Comparison of ENCODE assay signal across 10 mouse cellular contexts in the genomic region with DNA sequence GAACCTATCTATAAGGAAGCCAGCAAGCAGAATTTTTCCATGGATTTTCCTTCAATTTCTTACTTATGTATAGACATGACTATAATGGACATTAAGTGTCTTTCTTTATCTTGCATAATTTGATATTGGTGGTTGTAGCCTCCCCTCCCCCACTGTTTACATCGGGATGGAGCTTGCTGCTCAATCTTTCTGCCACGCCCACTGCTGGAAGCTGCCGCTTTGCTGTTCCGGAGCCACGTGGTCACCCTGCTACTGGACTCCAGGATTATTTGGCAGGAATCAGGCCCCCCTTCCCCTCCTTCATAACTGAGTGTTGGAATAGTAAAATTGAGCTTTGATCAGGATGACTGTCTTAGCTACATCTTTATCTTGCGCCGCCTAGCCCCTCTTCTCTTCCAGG. TPM values are rescaled to one million over a fixed set of nuclear protein-coding genes. Genes with fewer than 3 reads are reported as not detected.
A peak's percentile ranks its signal among the peaks of the same experiment; 100 is the strongest.
DNase-seq lines count a peak whose midpoint lies in the region; TF ChIP-seq lines count a peak whose summit lies in the region.
"Had no signal": no experiment of that assay in that cellular context is flagged by ENCODE, and none has a peak within 500 bp of the region (broad histone marks: within the 10 kb centered on the region; RNA-seq: fewer than 3 reads in every experiment).

No protein-coding gene starts in this region.

- WGBS in lung, adult 2 months = 21% methylated on average over 7 of the region's 7 CpGs

- TF ChIP-seq CTCF in lung, adult 2 months (IDR thresholded peaks at IDR 0.05; ENCODE audit: insufficient read depth, low read length) = no peak

- no peak for TF ChIP-seq POLR2A in lung, adult 2 months (IDR thresholded peaks at IDR 0.05; ENCODE audit: borderline replicate concordance, extremely low read depth, low read depth, low read length)

- peaks cover 4% of the 10 kb centered on the region; the same call in 1 of the 2 replicates for H3K4me1 ChIP-seq in lung, adult 2 months (ENCODE audit: control insufficient read depth, insufficient read depth, low read length)

- no peak overlapping the region for H3K4me3 ChIP-seq in lung, adult 2 months (replicated peaks; ENCODE audit: extremely low read depth, low read depth, low read length)
- H3K4me3 ChIP-seq: hindbrain, embryonic 10.5 days; left cerebral cortex, adult 2 months had no signal

- DNase-seq in cerebellum, adult 9-10 months = peak; percentile 38
- no peak for DNase-seq in cerebellum, adult 11 months
- peak; percentile 24 to 33 for DNase-seq in lung, adult 18-20 months
- no peak for DNase-seq in lung, adult 2 months
- peak; percentile 28 to 50 for DNase-seq in kidney, postnatal 25 days
- peak; percentile 34 for DNase-seq in retina, postnatal 1 day
- DNase-seq in thymus, postnatal 36 days = no peak
- DNase-seq in layer of hippocampus, postnatal 10 days (ENCODE audit: low spot score in 2 of 2) = no peak

RNA-seq across cellular contexts. Expression of a gene that starts 46.2 kb away (rescaled TPM):
- polyA plus RNA-seq in lung, adult 2 months (2012; rRNA removed) = 15.7 and 25.6 TPM in 2 replicates
- total RNA-seq in layer of hippocampus, postnatal 10 days (2021) = 100 to 1,000 TPM; 188 to 213 TPM

Comparison
In these comparisons a context has a peak if more than half of its experiments do, and no peak if none do; other contexts are left out.
1. DNase-seq: peak in cerebellum, adult 9-10 months (single experiment), lung, adult 18-20 months (2 of 2), kidney, postnatal 25 days (2 of 2) and retina, postnatal 1 day (single experiment); none in cerebellum, adult 11 months (single experiment), lung, adult 2 months (single experiment), thymus, postnatal 36 days (0 of 2) and layer of hippocampus, postnatal 10 days (0 of 2).